Comparison of ENCODE assay signal across 30 mouse cellular contexts in genomic region chr7:48762721-48763120, GRCm38 (mm10).
"Had no signal": no experiment of that assay in that cellular context is flagged by ENCODE, and none has a peak within 500 bp of the region (broad histone marks: within the 10 kb centered on the region; RNA-seq: fewer than 3 reads in every experiment).

No protein-coding gene starts in this region.

- H3K36me3 ChIP-seq: limb, embryonic 10.5 days; limb, embryonic 12.5 days; limb, embryonic 13.5 days; limb, embryonic 15.5 days; liver, embryonic 12.5 days; liver, embryonic 13.5 days; liver, embryonic 15.5 days; lung, embryonic 15.5 days; midbrain, embryonic 10.5 days; midbrain, embryonic 12.5 days; midbrain, embryonic 13.5 days; neural tube, embryonic 12.5 days had no signal

- H3K27me3 ChIP-seq: limb, embryonic 12.5 days; limb, embryonic 13.5 days; limb, embryonic 15.5 days; liver, embryonic 12.5 days; liver, embryonic 13.5 days; liver, embryonic 15.5 days; lung, embryonic 15.5 days; megakaryocyte, embryonic 14.5 days; midbrain, embryonic 12.5 days; midbrain, embryonic 13.5 days; neural tube, embryonic 12.5 days had no signal

- H3K4me1 ChIP-seq: limb, embryonic 10.5 days; limb, embryonic 12.5 days; limb, embryonic 13.5 days; limb, embryonic 15.5 days; liver, embryonic 12.5 days; liver, embryonic 13.5 days; liver, embryonic 15.5 days; lung, embryonic 15.5 days; midbrain, embryonic 10.5 days; midbrain, embryonic 12.5 days; midbrain, embryonic 13.5 days; neural tube, embryonic 12.5 days had no signal

- H3K4me2 ChIP-seq: limb, embryonic 12.5 days; limb, embryonic 13.5 days; limb, embryonic 15.5 days; liver, embryonic 11.5 days; liver, embryonic 12.5 days; liver, embryonic 13.5 days; liver, embryonic 15.5 days; lung, embryonic 14.5 days; lung, embryonic 15.5 days; midbrain, embryonic 12.5 days; midbrain, embryonic 13.5 days; neural tube, embryonic 12.5 days had no signal

- H3K4me3 ChIP-seq: limb, embryonic 10.5 days; limb, embryonic 12.5 days; limb, embryonic 13.5 days; limb, embryonic 15.5 days; liver, embryonic 12.5 days; liver, embryonic 13.5 days; liver, embryonic 15.5 days; lung, embryonic 15.5 days; megakaryocyte, embryonic 14.5 days; midbrain, embryonic 10.5 days; midbrain, embryonic 12.5 days; midbrain, embryonic 13.5 days; myocyte; neural tube, embryonic 12.5 days had no signal

- H3K9me3 ChIP-seq: limb, embryonic 10.5 days; limb, embryonic 12.5 days; limb, embryonic 13.5 days; limb, embryonic 15.5 days; liver, embryonic 12.5 days; liver, embryonic 13.5 days; liver, embryonic 15.5 days; lung, embryonic 15.5 days; megakaryocyte, embryonic 14.5 days; midbrain, embryonic 10.5 days; midbrain, embryonic 12.5 days; midbrain, embryonic 13.5 days; neural tube, embryonic 12.5 days had no signal

- DNase-seq: left cerebral cortex, postnatal 4 days; liver; liver, embryonic 13.5 days; liver, postnatal 0 days; lung, adult 18-20 months; lung, adult 2 months; lung, embryonic 14.5 days; lung, postnatal 10 days; lung, postnatal 14 days; lung, postnatal 36 days; lung, postnatal 4 days; midbrain, embryonic 14.5 days had no signal

- H3K27ac ChIP-seq: limb, embryonic 10.5 days; limb, embryonic 12.5 days; limb, embryonic 13.5 days; limb, embryonic 15.5 days; liver, embryonic 12.5 days; liver, embryonic 13.5 days; liver, embryonic 14.5 days; liver, embryonic 15.5 days; lung, embryonic 15.5 days; macrophage; midbrain, embryonic 10.5 days; midbrain, embryonic 12.5 days; midbrain, embryonic 13.5 days; neural tube, embryonic 12.5 days had no signal

- ATAC-seq: liver, embryonic 12.5 days; liver, postnatal 0 days; lung, postnatal 0 days; midbrain, embryonic 13.5 days; midbrain, embryonic 16.5 days had no signal

- H3K9ac ChIP-seq: limb, embryonic 12.5 days; limb, embryonic 13.5 days; limb, embryonic 15.5 days; liver, embryonic 12.5 days; liver, embryonic 13.5 days; liver, embryonic 14.5 days; liver, embryonic 15.5 days; liver, postnatal 0 days; lung, embryonic 14.5 days; lung, embryonic 15.5 days; midbrain, embryonic 12.5 days; midbrain, embryonic 13.5 days; neural tube, embryonic 12.5 days had no signal
